Mouse (Mus musculus) cortical plate, adult 2 months (tissue): ENCODE results near the gene Ahnak.

Experiments used
- CTCF ChIP-seq: fragments of 200-500 bp; IDR thresholded peaks from 2 replicates; pipeline ENCODE4 v1.5.1; 2011; ENCODE audit warnings: mild to moderate bottlenecking, control low read depth, low read length; ENCODE audit not compliant: insufficient read depth; ENCODE audit errors: extremely low read depth
- POLR2A ChIP-seq: fragments of 200-500 bp; IDR thresholded peaks from 2 replicates; pipeline ENCODE4 v1.6.1; 2011; ENCODE audit warnings: mild to moderate bottlenecking, low read length, control low read depth; ENCODE audit not compliant: insufficient read depth; ENCODE audit errors: extremely low read depth

DNA sequence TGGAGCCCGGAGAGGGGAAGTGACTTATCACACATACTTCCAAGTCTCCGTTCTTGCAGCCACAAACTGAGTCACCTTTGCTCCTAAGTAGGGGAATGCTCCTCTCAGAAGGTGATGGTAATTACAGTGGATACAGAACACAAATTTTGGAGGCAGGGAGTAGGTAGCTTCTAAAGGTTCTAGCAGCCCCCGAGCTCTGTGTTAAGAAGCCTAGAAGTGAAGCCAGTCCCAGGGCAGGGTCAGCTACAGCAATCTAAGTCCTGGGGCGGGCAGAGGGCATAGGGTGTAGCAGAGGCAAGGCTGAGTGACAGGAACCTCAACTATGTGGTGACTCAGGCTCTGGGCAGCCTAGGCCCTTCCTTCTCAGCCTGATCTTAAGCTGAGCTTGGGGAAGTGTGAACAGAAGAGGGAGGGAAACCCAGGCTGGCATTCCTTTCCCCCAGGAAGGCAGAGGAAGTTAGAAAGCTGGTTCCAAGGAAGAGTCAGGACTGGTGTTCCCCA lies 5.9 kb upstream of the Ahnak start:
- TF ChIP-seq CTCF (no peak), POLR2A (no peak)
